8 mouse cellular contexts compared by ENCODE assay signal in genomic region chr5:123344628-123344962, GRCm38 (mm10). TPM values are rescaled to one million over a fixed set of nuclear protein-coding genes. Genes with fewer than 3 reads are reported as not detected.
DNase-seq lines count a peak whose midpoint lies in the region; ATAC-seq and TF ChIP-seq lines count a peak whose summit lies in the region.

No protein-coding gene starts in this region.

- no peaks in the 10 kb centered on the region for H3K27me3 ChIP-seq in lung, embryonic 15.5 days
- no peaks in the 10 kb centered on the region for H3K27me3 ChIP-seq in limb, embryonic 13.5 days
- H3K27me3 ChIP-seq in small intestine, adult 2 months (ENCODE audit: control insufficient read depth, insufficient read depth, low read length), result no peaks in the 10 kb centered on the region

- no peak for TF ChIP-seq POLR2A in small intestine, adult 2 months (IDR thresholded peaks at IDR 0.05; ENCODE audit: low read depth, low read length)

- peak overlapping the region; percentile 94 for H3K9ac ChIP-seq in lung, embryonic 15.5 days
- peak overlapping the region; percentile 97 for H3K9ac ChIP-seq in limb, embryonic 13.5 days

- H3K4me1 ChIP-seq in lung, embryonic 15.5 days, result peaks cover 27% of the 10 kb centered on the region
- peaks cover 18% of the 10 kb centered on the region for H3K4me1 ChIP-seq in limb, embryonic 13.5 days
- H3K4me1 ChIP-seq in small intestine, adult 2 months (ENCODE audit: control insufficient read depth, insufficient read depth, insufficient read length, low read length), result peaks cover 6% of the 10 kb centered on the region

- no peaks in the 10 kb centered on the region for H3K36me3 ChIP-seq in lung, embryonic 15.5 days
- peaks cover 10% of the 10 kb centered on the region for H3K36me3 ChIP-seq in limb, embryonic 13.5 days
- no peaks in the 10 kb centered on the region for H3K36me3 ChIP-seq in small intestine, adult 2 months (ENCODE audit: control insufficient read depth, insufficient read depth, low read length)

- TF ChIP-seq CTCF in small intestine, adult 2 months (IDR thresholded peaks at IDR 0.05; ENCODE audit: extremely low read depth, insufficient read length, insufficient replicate concordance, low read depth, low read length), result no peak

- ATAC-seq in lung, embryonic 15.5 days (ENCODE audit: borderline replicate concordance, extremely low read depth, low FRiP score, low TSS enrichment), result peak; percentile 28
- ATAC-seq in erythroblast, adult 5-6 weeks (replicated peaks; ENCODE audit: low FRiP score, poor library complexity, severe bottlenecking), result peak; percentile 37
- ATAC-seq in limb, embryonic 13.5 days (ENCODE audit: low FRiP score, low read depth), result no peak

- DNase-seq in lung, postnatal 14 days, result no peak
- DNase-seq in thymus, postnatal 36 days, result no peak
- DNase-seq in urinary bladder, postnatal 4 days (ENCODE audit: low spot score in 2 of 2), result no peak
- no peak for DNase-seq in adrenal gland, adult (ENCODE audit: inconsistent age in 2 of 2, low spot score in 1 of 2)

- H3K4me2 ChIP-seq in lung, embryonic 15.5 days, result peak overlapping the region; percentile 81
- peak overlapping the region; percentile 73 for H3K4me2 ChIP-seq in limb, embryonic 13.5 days (replicated peaks)

- peak overlapping the region; percentile 99 for H3K27ac ChIP-seq in lung, embryonic 15.5 days
- peak overlapping the region; percentile 99 for H3K27ac ChIP-seq in limb, embryonic 13.5 days
- peak overlapping the region; percentile 88 for H3K27ac ChIP-seq in small intestine, adult 2 months (ENCODE audit: insufficient read depth, low read depth, low read length)

- 0% methylated on average over 35 of the region's 51 CpGs for WGBS in lung, embryonic 15.5 days
- WGBS in limb, embryonic 13.5 days, result under 1% methylated on average over 30 of the region's 51 CpGs
- under 1% methylated on average over 44 of the region's 51 CpGs for WGBS in small intestine, adult 2 months

- H3K9me3 ChIP-seq in lung, embryonic 15.5 days, result no peaks in the 10 kb centered on the region
- no peaks in the 10 kb centered on the region for H3K9me3 ChIP-seq in limb, embryonic 13.5 days

- peak overlapping the region; percentile 96 for H3K4me3 ChIP-seq in lung, embryonic 15.5 days
- peak overlapping the region; percentile 90 for H3K4me3 ChIP-seq in limb, embryonic 13.5 days
- peak overlapping the region; percentile 99 for H3K4me3 ChIP-seq in small intestine, adult 2 months (ENCODE audit: low read depth, low read length)

RNA-seq across cellular contexts. Expression of gene Bcl7a, which starts 1.0 kb away (rescaled TPM):
- 21.2 and 24.6 TPM in 2 replicates for polyA plus RNA-seq in lung, embryonic 15.5 days (2015; fragmentation: Nextera tagmentation; extraction: Ambion mirVana)
- total RNA-seq in erythroblast, adult 5-6 weeks (2015; ENCODE audit: low replicate concordance), result 3.8 and 8.3 TPM in 2 replicates
- 3.1 and 3.3 TPM in 2 replicates for total RNA-seq in erythroblast, adult 5-6 weeks (2017; ENCODE audit: low replicate concordance)
- polyA plus RNA-seq in limb, embryonic 13.5 days (2015; fragmentation: Nextera tagmentation; extraction: Ambion mirVana), result 31.2 and 33.1 TPM in 2 replicates
- 2.1 and 2.8 TPM in 2 replicates for polyA plus RNA-seq in small intestine, adult 2 months (2012; rRNA removed)

RNA-seq across cellular contexts. Expression of gene Mlxip, which starts 50.0 kb away (rescaled TPM):
- 17.1 and 20.6 TPM in 2 replicates for polyA plus RNA-seq in lung, embryonic 15.5 days (2015; fragmentation: Nextera tagmentation; extraction: Ambion mirVana)
- 4.4 and 7.9 TPM in 2 replicates for total RNA-seq in erythroblast, adult 5-6 weeks (2015; ENCODE audit: low replicate concordance)
- 1.5 and 2.5 TPM in 2 replicates for total RNA-seq in erythroblast, adult 5-6 weeks (2017; ENCODE audit: low replicate concordance)
- 13.9 and 15.1 TPM in 2 replicates for polyA plus RNA-seq in limb, embryonic 13.5 days (2015; fragmentation: Nextera tagmentation; extraction: Ambion mirVana)
- polyA plus RNA-seq in small intestine, adult 2 months (2012; rRNA removed), result 25.3 and 39.7 TPM in 2 replicates
